Mouse (Mus musculus) G1E-ER4 (cell line): ENCODE data around the gene Myh3. TPM values are rescaled to one million over a fixed set of nuclear protein-coding genes. Genes with fewer than 3 reads are reported as not detected.

Experiments
- GATA1 ChIP-seq: IDR thresholded peaks from one replicate; pipeline ENCODE4 v1.8.0; 2012; ENCODE audit warnings: low read length, inconsistent platforms
- polyA plus RNA-seq: library from polyadenylated mRNA; stranded (reverse); fragments of >175 nt; gene quantifications from 2 replicates; pipeline ENCODE4 v1.2.3, GENCODE M21; 2012

The Myh3 gene
- polyA plus RNA-seq, 1 experiment: not detected

- TF ChIP-seq GATA1: no peak
These were observed 67.6 kb downstream of the Myh3 start for GRCm38 (mm10) chr11:67145482-67146408.

DNA sequence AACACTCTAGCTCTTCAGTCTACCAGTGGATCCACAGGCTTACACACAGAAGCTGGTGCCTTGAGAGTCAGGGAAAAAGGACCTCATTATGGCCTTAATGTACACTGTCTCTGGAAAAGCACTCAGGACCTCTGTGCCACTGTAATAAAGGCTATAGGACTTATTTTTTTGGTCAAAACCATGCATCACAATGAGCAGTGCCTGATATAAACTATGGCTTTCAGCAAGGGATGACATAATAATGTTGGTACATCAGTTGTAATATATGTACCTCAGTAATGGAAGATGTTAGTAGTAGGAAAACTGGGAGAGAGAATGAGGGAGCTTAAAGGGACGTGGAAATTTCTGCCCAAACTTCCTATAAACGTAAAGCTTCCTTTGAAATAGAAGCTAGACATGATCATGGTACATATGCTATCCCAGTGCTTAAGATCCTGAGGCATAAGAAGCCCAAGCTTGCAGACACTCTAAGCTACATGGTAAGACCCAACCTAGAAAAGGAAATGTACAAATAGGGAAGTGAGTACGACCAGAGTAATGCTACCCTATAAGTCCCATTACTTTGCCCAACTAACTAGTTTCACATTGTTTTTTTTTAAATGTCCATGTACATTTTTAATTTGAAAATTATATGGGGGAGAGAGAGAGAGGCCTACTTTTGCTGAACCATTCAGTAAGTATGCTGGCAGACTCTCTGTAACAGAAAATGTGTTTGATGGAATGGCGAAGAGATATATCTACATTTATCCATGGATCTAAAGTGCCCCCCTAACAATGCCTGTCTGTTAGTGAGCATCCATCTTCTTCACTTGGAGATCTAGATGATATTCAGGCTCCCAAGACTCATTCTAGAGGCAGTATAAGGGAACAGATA is 68.5 kb downstream of the Myh3 start:
- no peak for TF ChIP-seq GATA1

- TF ChIP-seq GATA1: no peak
These were observed 69.3 kb downstream of the Myh3 start for GRCm38 (mm10) chr11:67147283-67147921.

GRCm38 (mm10) chr11:67148286-67149012 is 70.3 kb downstream of the Myh3 start:
- no peak for TF ChIP-seq GATA1

DNA sequence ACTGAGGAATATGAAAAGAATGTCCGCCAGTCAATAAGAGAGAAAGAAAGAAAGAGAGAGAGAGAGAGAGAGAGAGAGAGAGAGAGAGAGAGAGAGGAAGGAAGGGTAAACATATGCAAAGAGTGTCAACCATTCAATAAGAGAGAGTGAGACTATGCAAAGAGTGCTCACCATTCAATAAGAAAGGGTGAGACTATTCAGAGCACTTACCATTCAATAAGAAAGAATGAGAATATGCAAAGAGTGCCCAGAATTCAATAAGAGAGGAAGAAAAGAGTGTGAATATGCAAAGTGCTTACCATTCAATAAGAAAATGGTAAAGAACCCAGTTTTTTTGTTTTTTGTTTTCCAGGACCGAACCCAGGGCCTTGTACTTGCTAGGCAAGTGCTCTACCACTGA is 72.1 kb downstream of the Myh3 start:
- no peak for TF ChIP-seq GATA1

DNA sequence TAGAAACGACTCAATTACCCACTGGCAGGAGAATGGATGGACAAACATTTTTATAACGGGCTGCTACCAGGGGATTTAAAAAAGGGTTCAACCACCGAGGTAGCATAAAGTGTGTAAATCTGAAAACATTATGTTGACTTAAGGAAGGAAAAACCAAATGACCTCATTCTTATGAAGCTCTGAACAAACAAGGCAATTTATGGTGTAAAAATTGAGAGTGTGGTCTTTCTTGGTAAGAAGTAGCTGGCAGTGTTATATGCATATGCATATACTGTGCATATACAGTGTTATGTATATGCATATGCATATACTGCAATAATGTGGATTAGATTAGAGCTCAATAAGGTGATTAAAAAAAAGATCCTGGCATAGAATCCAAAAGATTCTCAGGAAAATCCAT is 73.1 kb downstream of the Myh3 start:
- no peak for TF ChIP-seq GATA1

Other genes starting within 250 kb of the Myh3 start
- not detected in 2 replicates for gene Pirt, start 166.3 kb upstream of the Myh3 start, polyA plus RNA-seq
- not detected in 2 replicates for gene Tmem238l, start 121.7 kb upstream of the Myh3 start, polyA plus RNA-seq
- not detected in 2 replicates for gene Tmem220, start 53.1 kb upstream of the Myh3 start, polyA plus RNA-seq
- gene Adprm, start 25.7 kb upstream of the Myh3 start, polyA plus RNA-seq: 0.44 and 0.45 TPM in 2 replicates
- 3.4 and 5.0 TPM in 2 replicates for gene Sco1, start 25.6 kb upstream of the Myh3 start, polyA plus RNA-seq
- gene Myh2, start 92.7 kb downstream of the Myh3 start, polyA plus RNA-seq: not detected in 2 replicates
- not detected in 2 replicates for gene Myh1, start 121.8 kb downstream of the Myh3 start, polyA plus RNA-seq
- gene Myh4, start 159.7 kb downstream of the Myh3 start, polyA plus RNA-seq: not detected in 2 replicates
- gene Myh8, start 198.8 kb downstream of the Myh3 start, polyA plus RNA-seq: not detected in 2 replicates
- not detected in 2 replicates for gene Myh13, start 243.4 kb downstream of the Myh3 start, polyA plus RNA-seq